Mouse (Mus musculus) MN1 (cell line): Measurements from ENCODE around the gene Trim58.
A peak's percentile ranks its signal among the peaks of the same experiment; 100 is the strongest.

ENCODE experiments used
- DNase-seq: peaks from one replicate; pipeline ENCODE4 v3.0.0-alpha.2; 2016; ENCODE audit warnings: low spot score

The Trim58 gene

GRCm38 (mm10) chr11:58655151-58655550 lies 14.9 kb downstream of the Trim58 start:
- no peak for DNase-seq

- DNase-seq = no peak
Observed at GRCm38 (mm10) chr11:58658596-58658995, 18.3 kb downstream of the Trim58 start, which contains the start of gene Olfr322. Olfr322 (plus strand) TSS chr11:58658782.

- peak; percentile 2 for DNase-seq
Observed at GRCm38 (mm10) chr11:58669252-58669651, 29.0 kb downstream of the Trim58 start.

- DNase-seq = peak; percentile 3
Observed at GRCm38 (mm10) chr11:58671825-58672224, 31.6 kb downstream of the Trim58 start.

GRCm38 (mm10) chr11:58680799-58681198 lies 40.5 kb downstream of the Trim58 start, which contains the start of gene Olfr320:
Olfr320 (plus strand) TSS chr11:58681099.
- peak; percentile 1 for DNase-seq

- no peak for DNase-seq
Observed at GRCm38 (mm10) chr11:58698862-58699261, 58.6 kb downstream of the Trim58 start, which contains the start of gene Olfr319. Olfr319 (plus strand) TSS chr11:58699162.
